ENCODE assay signal across 9 mouse cellular contexts in genomic region chr17:47473434-47473974, GRCm38 (mm10). TPM values are rescaled to one million over a fixed set of nuclear protein-coding genes. Genes with fewer than 3 reads are reported as not detected.
DNase-seq lines count a peak whose midpoint lies in the region; ATAC-seq and TF ChIP-seq lines count a peak whose summit lies in the region.
"Had no signal": no experiment of that assay in that cellular context is flagged by ENCODE, and none has a peak within 500 bp of the region (broad histone marks: within the 10 kb centered on the region; RNA-seq: fewer than 3 reads in every experiment).

No protein-coding gene starts in this region.

- no peaks in the 10 kb centered on the region for H3K9me3 ChIP-seq in liver, embryonic 12.5 days (replicated peaks)
- no peaks in the 10 kb centered on the region for H3K9me3 ChIP-seq in hindbrain, postnatal 0 days (ENCODE audit: low read length)

- H3K36me3 ChIP-seq in liver, embryonic 12.5 days: no peaks in the 10 kb centered on the region
- H3K36me3 ChIP-seq in hindbrain, postnatal 0 days (ENCODE audit: insufficient read depth, low read length): no peaks in the 10 kb centered on the region

- no peak overlapping the region for H3K9ac ChIP-seq in liver, embryonic 12.5 days
- no peak overlapping the region for H3K9ac ChIP-seq in hindbrain, postnatal 0 days (replicated peaks; ENCODE audit: low read length)

- peak; percentile 77 for TF ChIP-seq CTCF in hindbrain, postnatal 0 days (IDR thresholded peaks at IDR 0.05; ENCODE audit: low read depth)

- peak; percentile 28 for DNase-seq in cerebellum, adult 8-10 months
- no peak for DNase-seq in cerebellum, adult 11-12 months
- peak; percentile 67 for DNase-seq in liver
- peak; percentile 61 to 79 for DNase-seq in adrenal gland, adult 18-20 months (ENCODE audit: low spot score in 2 of 2)
- DNase-seq in hindbrain, postnatal 0 days (ENCODE audit: low spot score): no peak
- DNase-seq in thymus, postnatal 14 days: peak; percentile 79

- H3K27ac ChIP-seq in liver, embryonic 12.5 days: no peak overlapping the region; the same call in 1 of the 2 replicates
- H3K27ac ChIP-seq in hindbrain, postnatal 0 days: no peak overlapping the region

- no peak overlapping the region for H3K4me3 ChIP-seq in liver, embryonic 12.5 days
- H3K4me3 ChIP-seq in hindbrain, postnatal 0 days (ENCODE audit: low read length): no peak overlapping the region

- no peak overlapping the region for H3K4me2 ChIP-seq in liver, embryonic 12.5 days
- no peak overlapping the region for H3K4me2 ChIP-seq in hindbrain, postnatal 0 days (ENCODE audit: low read depth, low read length)

- 8% methylated on average over 8 of the region's 8 CpGs for WGBS in liver, embryonic 12.5 days (ENCODE audit: insufficient replicate concordance)
- 17% methylated on average over 8 of the region's 8 CpGs for whole genome bisulfite sequencing in hindbrain, postnatal 0 days

- peaks cover 6% of the 10 kb centered on the region for H3K4me1 ChIP-seq in liver, embryonic 12.5 days
- H3K4me1 ChIP-seq in hindbrain, postnatal 0 days (ENCODE audit: insufficient read depth, low read length): no peaks in the 10 kb centered on the region

- peaks cover 41% of the 10 kb centered on the region for H3K27me3 ChIP-seq in liver, embryonic 12.5 days (replicated peaks)
- H3K27me3 ChIP-seq in hindbrain, postnatal 0 days (ENCODE audit: insufficient read depth, low read length): peaks cover 6% of the 10 kb centered on the region; the same call in 1 of the 2 replicates

- ATAC-seq in liver, embryonic 12.5 days: no peak
- ATAC-seq in hindbrain, postnatal 0 days: no peak
- peak; percentile 87 for ATAC-seq in megakaryocyte progenitor cell, adult 5-6 weeks (replicated peaks; ENCODE audit: poor library complexity)

RNA-seq across cellular contexts. Expression of gene Taf8, which starts 28.6 kb away (rescaled TPM):
- polyA plus RNA-seq in liver, embryonic 12.5 days (2016; fragmentation: Nextera tagmentation; extraction: Ambion mirVana): 17.6 and 18.0 TPM in 2 replicates
- total RNA-seq in adrenal gland, adult 18-20 months (2021): 10 to 100 TPM; 16.4 to 19.9 TPM
- total RNA-seq in hindbrain, postnatal 0 days (2014; rRNA removed): 17.9 and 22.2 TPM in 2 replicates
- polyA plus RNA-seq in hindbrain, postnatal 0 days (2015; fragmentation: Nextera tagmentation; extraction: Ambion mirVana): 11.8 and 12.3 TPM in 2 replicates
- total RNA-seq in megakaryocyte progenitor cell, adult 5-6 weeks (2015): 14.7 and 19.1 TPM in 2 replicates
- 32.1 and 33.4 TPM in 2 replicates for total RNA-seq in megakaryocyte progenitor cell, adult 5-6 weeks (2017)

RNA-seq across cellular contexts. Expression of gene Ccnd3, which starts 31.3 kb away (rescaled TPM):
- polyA plus RNA-seq in liver, embryonic 12.5 days (2016; fragmentation: Nextera tagmentation; extraction: Ambion mirVana): 546 and 555 TPM in 2 replicates
- total RNA-seq in adrenal gland, adult 18-20 months (2021): 100 to 1,000 TPM; 328 to 506 TPM
- 55.0 and 63.4 TPM in 2 replicates for total RNA-seq in hindbrain, postnatal 0 days (2014; rRNA removed)
- 69.3 and 71.5 TPM in 2 replicates for polyA plus RNA-seq in hindbrain, postnatal 0 days (2015; fragmentation: Nextera tagmentation; extraction: Ambion mirVana)
- total RNA-seq in megakaryocyte progenitor cell, adult 5-6 weeks (2015): 95.3 and 100 TPM in 2 replicates
- 51.4 and 53.8 TPM in 2 replicates for total RNA-seq in megakaryocyte progenitor cell, adult 5-6 weeks (2017)

RNA-seq across cellular contexts. Expression of gene 1700001C19Rik, which starts 36.3 kb away (rescaled TPM):
- polyA plus RNA-seq in liver, embryonic 12.5 days (2016; fragmentation: Nextera tagmentation; extraction: Ambion mirVana): 0.62 and 0.66 TPM in 2 replicates
- total RNA-seq in adrenal gland, adult 18-20 months (2021): not detected
- 1.7 TPM in 1 of 2 replicates, not detected in the other for total RNA-seq in hindbrain, postnatal 0 days (2014; rRNA removed)
- 0.45 and 0.81 TPM in 2 replicates for polyA plus RNA-seq in hindbrain, postnatal 0 days (2015; fragmentation: Nextera tagmentation; extraction: Ambion mirVana)
- total RNA-seq in megakaryocyte progenitor cell, adult 5-6 weeks (2015): 0.12 and 0.27 TPM in 2 replicates
- total RNA-seq in megakaryocyte progenitor cell, adult 5-6 weeks (2017): 0.33 and 0.95 TPM in 2 replicates
- total RNA-seq: heart, postnatal 10 days had no signal

RNA-seq across cellular contexts. Expression of gene AI661453, which starts 37.1 kb away (rescaled TPM):
- polyA plus RNA-seq in liver, embryonic 12.5 days (2016; fragmentation: Nextera tagmentation; extraction: Ambion mirVana): 0.10 and 0.31 TPM in 2 replicates
- under 1 TPM; 0.66 to 0.77 TPM for total RNA-seq in adrenal gland, adult 18-20 months (2021)
- total RNA-seq in hindbrain, postnatal 0 days (2014; rRNA removed): 0.52 and 2.7 TPM in 2 replicates
- polyA plus RNA-seq in hindbrain, postnatal 0 days (2015; fragmentation: Nextera tagmentation; extraction: Ambion mirVana): 0.14 and 0.15 TPM in 2 replicates
- total RNA-seq in megakaryocyte progenitor cell, adult 5-6 weeks (2015): 1.6 and 2.3 TPM in 2 replicates
- 0.29 and 0.71 TPM in 2 replicates for total RNA-seq in megakaryocyte progenitor cell, adult 5-6 weeks (2017)

Comparison
In these comparisons a context has a peak if more than half of its experiments do, and no peak if none do; other contexts are left out.
1. DNase-seq: peak in cerebellum, adult 8-10 months (single experiment), liver (single experiment), adrenal gland, adult 18-20 months (2 of 2) and thymus, postnatal 14 days (single experiment); none in cerebellum, adult 11-12 months (single experiment) and hindbrain, postnatal 0 days (single experiment).